Mouse (Mus musculus): Measurements from ENCODE around the gene Igfbp5. TPM values are rescaled to one million over a fixed set of nuclear protein-coding genes. Genes with fewer than 3 reads are reported as not detected.

The Igfbp5 gene
- total RNA-seq, 4 experiments from 2014 or later: 65.8 to 95.2 (median 82.5) TPM

DNA sequence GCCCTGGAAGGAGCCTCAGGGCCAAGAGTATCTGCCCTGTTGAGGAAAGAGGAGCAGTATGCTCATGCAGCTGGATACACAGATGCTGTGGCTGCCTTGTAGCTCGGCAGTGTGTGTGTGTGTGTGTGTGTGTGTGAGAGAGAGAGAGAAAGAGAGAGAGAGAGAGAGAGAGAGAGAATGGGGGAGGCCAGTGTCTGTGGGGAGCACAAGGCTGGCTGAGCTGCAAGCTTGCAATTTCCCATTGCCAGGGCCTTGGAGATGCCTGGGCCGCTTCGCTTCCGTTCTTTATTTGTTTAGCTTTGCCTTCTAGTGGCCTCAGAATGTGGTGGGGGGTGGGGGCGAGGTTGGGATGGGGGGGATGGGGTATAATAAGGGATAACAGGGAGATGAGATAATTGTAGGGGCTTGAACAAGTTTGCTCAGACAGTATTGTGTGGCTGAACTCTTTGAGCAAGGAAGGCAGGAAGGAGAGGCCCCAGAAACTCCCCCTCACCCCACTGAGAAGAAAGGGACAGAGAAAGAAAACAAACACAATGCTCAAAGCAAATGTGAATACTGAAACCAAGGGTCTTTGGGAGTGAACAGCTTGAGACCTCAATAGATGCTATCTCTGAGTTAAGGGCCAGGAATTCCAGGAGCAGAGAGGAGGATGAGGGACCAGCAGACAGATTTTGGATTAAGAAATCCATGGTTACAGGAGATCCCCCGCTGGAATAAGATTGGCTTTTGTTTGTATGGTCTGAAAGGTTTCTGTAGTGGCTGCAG, 60.9 kb downstream of the Igfbp5 start:
- no peak for DNase-seq (ENCODE audit: low spot score in 2 of 2)

DNA sequence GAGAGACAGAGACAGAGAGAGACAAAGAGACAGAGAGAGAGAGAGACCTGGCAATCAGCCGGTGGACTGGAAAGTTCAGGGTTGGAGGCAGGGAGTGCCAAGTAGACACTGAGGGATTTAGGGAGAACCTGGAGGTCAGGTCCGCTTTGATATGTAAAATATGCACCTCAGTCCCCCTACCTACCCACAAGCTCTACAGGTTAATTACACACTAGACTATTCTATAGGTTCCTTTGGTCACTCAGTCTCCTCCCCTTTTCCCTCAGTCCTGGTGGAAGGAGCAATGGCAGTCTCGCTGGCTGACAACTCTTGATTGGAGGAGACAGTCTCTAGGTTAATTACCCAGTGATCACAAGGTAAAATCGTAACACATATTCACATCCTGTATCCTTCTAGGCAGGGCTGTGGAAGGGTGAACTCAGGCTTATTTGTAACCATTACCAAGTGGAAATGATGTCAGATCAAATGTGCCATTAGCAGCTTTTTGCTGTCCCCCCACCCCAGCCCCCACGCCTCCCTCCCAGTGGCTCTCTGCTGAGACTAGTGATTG, 61.5 kb downstream of the Igfbp5 start:
- no peak for DNase-seq (ENCODE audit: low spot score in 2 of 2)

DNA sequence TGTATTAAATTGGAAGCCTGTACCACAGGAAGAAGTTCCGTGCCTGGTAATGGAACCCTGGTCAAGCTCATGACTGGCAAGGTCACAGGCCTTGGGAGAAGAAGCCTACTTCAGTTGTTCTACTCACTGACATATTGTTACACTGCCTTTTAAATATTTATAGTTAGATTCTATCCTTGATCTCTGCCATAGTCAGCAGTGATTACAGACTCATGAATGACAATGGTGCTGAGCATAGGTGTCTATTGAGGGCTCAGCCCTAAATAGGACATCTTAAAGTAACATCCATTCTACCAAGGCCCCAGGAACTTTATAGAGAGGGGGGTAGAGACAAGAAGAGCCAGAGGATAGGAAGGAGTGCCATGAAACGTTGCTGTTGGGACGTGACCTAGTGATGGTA, 63.6 kb downstream of the Igfbp5 start:
- no peak for DNase-seq (ENCODE audit: low spot score in 2 of 2)

DNA sequence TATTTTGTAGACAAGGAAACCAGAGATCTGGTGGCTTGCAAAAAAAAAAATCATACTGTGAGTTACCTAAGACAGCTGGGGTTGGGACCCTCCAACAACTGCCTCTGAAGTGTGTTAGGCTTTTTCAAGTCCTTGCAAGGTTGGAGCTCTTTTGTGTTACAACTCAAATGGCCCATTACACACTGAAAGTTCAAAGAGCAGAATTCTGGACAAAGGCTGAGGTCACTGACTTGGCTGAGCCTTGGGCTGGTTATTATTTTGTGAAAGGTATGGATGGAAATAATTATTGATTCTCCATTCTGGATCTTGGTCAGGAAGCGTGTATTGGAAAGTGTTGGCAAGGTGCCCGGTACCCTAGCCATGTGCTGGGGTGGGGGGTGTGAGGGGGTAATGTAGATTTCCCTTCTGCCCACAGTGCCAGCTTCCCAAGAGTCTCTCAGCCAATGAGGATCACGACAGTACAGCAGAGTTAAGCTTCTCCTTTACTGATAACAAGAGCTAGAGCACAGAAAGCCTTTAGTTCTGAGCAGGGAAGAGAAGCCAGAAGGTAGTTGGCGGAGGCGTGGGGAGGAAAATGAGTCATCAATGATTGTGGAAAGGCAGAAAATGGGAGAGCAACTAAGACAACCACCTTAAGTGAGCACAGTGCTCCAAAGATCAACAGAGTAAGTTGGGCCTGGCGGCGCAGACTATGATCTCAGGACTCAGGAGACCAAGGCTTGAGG, 64.6 kb downstream of the Igfbp5 start:
- DNase-seq (ENCODE audit: low spot score in 2 of 2): peak; percentile 13 to 50

DNA sequence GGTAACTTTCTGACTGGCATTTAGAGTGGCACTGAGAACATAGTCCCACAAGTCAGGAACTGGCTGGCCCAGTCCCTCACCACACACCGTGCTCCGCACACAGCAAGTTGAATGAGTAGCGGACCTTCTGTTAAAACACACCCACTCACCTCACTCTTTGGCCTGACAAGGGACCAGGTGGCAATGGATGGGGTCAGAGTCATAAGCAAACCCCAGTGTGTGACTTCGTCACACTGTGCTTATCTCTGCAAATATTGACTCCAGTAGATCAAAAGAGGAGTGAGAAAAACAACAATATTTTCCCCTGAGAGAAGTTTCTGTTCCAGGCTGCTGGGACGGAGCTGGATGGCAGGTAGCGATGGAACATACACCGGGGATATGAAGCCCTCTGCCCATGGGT, 65.4 kb downstream of the Igfbp5 start:
- no peak for DNase-seq (ENCODE audit: low spot score in 2 of 2)

Other genes with a start within 250 kb of the Igfbp5 start
- not detected for gene Ankar, start 174.3 kb downstream of the Igfbp5 start, total RNA-seq (2022)
- gene Rpl37a, start 163.6 kb downstream of the Igfbp5 start, total RNA-seq (2022): 100 to 1,000 TPM; 659 to 698 (median 688) TPM
- 10 to 100 TPM; 49.5 to 63.9 (median 56.1) TPM for gene Igfbp2, start 50.4 kb downstream of the Igfbp5 start, total RNA-seq (2022)
- not detected for gene Tnp1, start 141.0 kb upstream of the Igfbp5 start, total RNA-seq (2022)